Mouse (Mus musculus) neural tube, embryonic 14.5 days (tissue): ENCODE results near the gene AW822073. TPM values are rescaled to one million over a fixed set of nuclear protein-coding genes. Genes with fewer than 3 reads are reported as not detected.

Source experiments
- ATAC-seq: fragments of 200-750 bp; cut with Nextera tagmentation; 2 replicates; pipeline ENCODE4 v1.8.0; 2017; ENCODE audit warnings: low read depth, mild to moderate bottlenecking, moderate TSS enrichment, moderate library complexity
- H3K27ac ChIP-seq: fragments of 300-500 bp; sonication (generic); 2 replicates; pipeline ENCODE4 v1.5.1; 2014; ENCODE audit warnings: low read depth, mild to moderate bottlenecking, control low read depth, low read length, moderate library complexity, mixed read lengths
- H3K27me3 ChIP-seq: fragments of 300-500 bp; sonication (generic); 2 replicates; pipeline ENCODE4 v1.6.1; 2014; ENCODE audit warnings: low read length; ENCODE audit not compliant: control insufficient read depth, insufficient read depth
- H3K36me3 ChIP-seq: fragments of 300-500 bp; sonication (generic); 2 replicates; pipeline ENCODE4 v1.6.1; 2014; ENCODE audit warnings: low read length, mixed read lengths; ENCODE audit not compliant: control insufficient read depth, insufficient read depth
- H3K4me1 ChIP-seq: fragments of 300-500 bp; sonication (generic); 2 replicates; pipeline ENCODE4 v1.6.1; 2014; ENCODE audit warnings: low read length; ENCODE audit not compliant: control insufficient read depth, insufficient read depth
- H3K4me2 ChIP-seq: fragments of 300-500 bp; sonication (generic); 2 replicates; pipeline ENCODE4 v1.6.1; 2014; ENCODE audit warnings: mild to moderate bottlenecking, low read depth, low read length, control low read depth
- H3K4me3 ChIP-seq: fragments of 300-500 bp; sonication (generic); 2 replicates; pipeline ENCODE4 v1.5.1; 2014; ENCODE audit warnings: low read depth, low read length, control low read depth, mixed read lengths
- H3K9ac ChIP-seq: fragments of 300-500 bp; sonication (generic); replicated peaks from 2 replicates; pipeline ENCODE4 v1.6.1; 2014; ENCODE audit warnings: low read depth, mild to moderate bottlenecking, control low read depth, low read length, mixed read lengths
- H3K9me3 ChIP-seq: fragments of 300-500 bp; sonication (generic); 2 replicates; pipeline ENCODE4 v1.6.1; 2016; ENCODE audit warnings: low read length; ENCODE audit not compliant: control insufficient read depth
- WGBS: fragments of 180-500 bp; shearing (Covaris S2); extraction: QIAGEN DNeasy Blood & Tissue Kit; methylation state at CpG from one replicate; pipeline ENCODE4 v1.1.7; 2014; 5-methylcytosine and 5-hydroxymethylcytosine counted together
- polyA plus RNA-seq: library from polyadenylated mRNA; unstranded; fragments of >200 nt; fragmentation: Nextera tagmentation; extraction: Ambion mirVana; gene quantifications from 2 replicates; pipeline ENCODE4 v1.2.1, GENCODE M21; 2014

Gene AW822073
- polyA plus RNA-seq, 1 experiment from 2014 or later = not detected

GRCm38 (mm10) chr10:58211213-58211612, 13.5 kb downstream of the AW822073 start:
- WGBS = 94% methylated on average over 2 of the region's 2 CpGs
- Histone ChIP-seq H3K4me3 (no peak overlapping the region), H3K4me1 (no peaks in the 10 kb centered on the region), H3K9me3 (no peaks in the 10 kb centered on the region), H3K27ac (no peak overlapping the region), H3K9ac (no peak overlapping the region), H3K4me2 (no peak overlapping the region), H3K36me3 (no peaks in the 10 kb centered on the region), H3K27me3 (no peaks in the 10 kb centered on the region)
- ATAC-seq = no peak

DNA sequence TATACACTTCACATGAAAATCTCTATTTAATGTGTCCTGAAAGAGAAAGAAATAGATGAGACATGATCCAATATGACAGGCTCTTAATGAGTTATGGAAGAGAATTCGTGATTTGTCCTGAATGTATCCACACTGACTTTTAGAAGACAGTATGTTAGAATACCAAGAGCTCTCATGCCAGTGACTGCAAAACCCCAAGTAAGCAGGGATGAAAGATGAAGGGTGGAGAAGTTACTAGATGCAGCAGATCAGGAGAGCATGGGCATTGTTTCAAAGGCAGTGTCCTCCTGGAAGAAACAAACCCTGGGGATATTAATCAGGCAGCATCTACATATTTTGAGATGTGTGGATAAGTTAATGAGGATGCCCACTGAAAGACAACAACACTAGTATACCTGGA, 14.2 kb downstream of the AW822073 start:
- H3K36me3 ChIP-seq = no peaks in the 10 kb centered on the region

DNA sequence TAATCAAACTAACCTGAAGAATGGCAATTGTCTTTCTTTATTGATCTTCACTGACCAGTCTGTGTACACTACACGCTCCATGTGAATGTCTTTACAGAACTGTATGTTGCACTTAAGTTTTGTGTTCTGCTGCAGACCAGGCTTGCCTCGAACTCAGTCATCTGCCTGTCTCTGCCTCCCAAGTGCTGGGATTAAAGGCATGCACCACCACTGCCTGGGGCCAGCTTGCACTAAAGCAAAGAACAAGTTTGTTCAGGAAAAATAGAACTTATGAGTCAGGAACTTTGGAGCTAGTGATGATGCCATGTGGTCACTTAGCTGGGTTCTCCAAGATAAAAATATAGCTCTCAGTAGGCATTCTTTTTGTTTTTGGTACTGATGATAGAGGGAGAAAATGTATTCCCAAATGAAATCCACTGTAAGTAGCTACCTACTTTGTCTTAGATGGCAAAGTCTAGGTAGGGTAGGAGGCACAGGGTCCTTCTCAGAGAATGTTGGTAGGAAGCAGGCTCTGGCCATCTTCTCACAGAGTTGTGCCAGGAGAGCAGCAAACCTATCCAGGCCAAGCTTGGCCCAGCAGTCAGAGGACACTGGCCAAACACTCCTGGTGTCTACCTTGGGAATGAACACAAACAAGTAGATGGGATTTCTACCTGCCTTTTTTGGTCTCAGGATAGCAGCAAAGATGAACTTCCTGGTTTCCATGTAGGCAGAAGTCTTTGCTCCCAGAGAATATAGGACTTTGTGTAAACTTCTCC, 14.8 kb downstream of the AW822073 start:
- WGBS = 79% methylated on average over 2 of the region's 2 CpGs
- H3K9ac ChIP-seq = no peak overlapping the region
- no peak overlapping the region for H3K4me3 ChIP-seq
- no peaks in the 10 kb centered on the region for H3K9me3 ChIP-seq
- H3K27ac ChIP-seq = no peak overlapping the region
- H3K4me2 ChIP-seq = no peak overlapping the region
- no peaks in the 10 kb centered on the region for H3K4me1 ChIP-seq
- no peaks in the 10 kb centered on the region for H3K27me3 ChIP-seq
- ATAC-seq = no peak
- H3K36me3 ChIP-seq = no peaks in the 10 kb centered on the region

More for the DNA sequence above, 14.2 kb downstream of the AW822073 start:
- H3K9ac ChIP-seq = no peak overlapping the region
- H3K27ac ChIP-seq = no peak overlapping the region
- H3K4me1 ChIP-seq = no peaks in the 10 kb centered on the region
- no peak overlapping the region for H3K4me2 ChIP-seq
- no peaks in the 10 kb centered on the region for H3K9me3 ChIP-seq
- ATAC-seq = no peak
- WGBS = 74% methylated on average over 1 of the region's 1 CpGs
- H3K4me3 ChIP-seq = no peak overlapping the region
- no peaks in the 10 kb centered on the region for H3K27me3 ChIP-seq

GRCm38 (mm10) chr10:58206639-58207404, 17.9 kb downstream of the AW822073 start:
- no peaks in the 10 kb centered on the region for H3K27me3 ChIP-seq
- H3K4me2 ChIP-seq = no peak overlapping the region
- ATAC-seq = no peak
- H3K4me3 ChIP-seq = no peak overlapping the region
- no peak overlapping the region for H3K9ac ChIP-seq
- H3K36me3 ChIP-seq = no peaks in the 10 kb centered on the region
- 91% methylated on average over 4 of the region's 4 CpGs for WGBS
- no peaks in the 10 kb centered on the region for H3K4me1 ChIP-seq
- no peaks in the 10 kb centered on the region for H3K9me3 ChIP-seq
- no peak overlapping the region for H3K27ac ChIP-seq

- 44% methylated on average over 1 of the region's 1 CpGs for WGBS
- Histone ChIP-seq H3K36me3 (no peaks in the 10 kb centered on the region), H3K27me3 (no peaks in the 10 kb centered on the region), H3K27ac (no peak overlapping the region), H3K4me1 (no peaks in the 10 kb centered on the region), H3K4me2 (no peak overlapping the region), H3K9me3 (no peaks in the 10 kb centered on the region), H3K4me3 (no peak overlapping the region), H3K9ac (no peak overlapping the region)
- ATAC-seq = no peak
Observed at GRCm38 (mm10) chr10:58205986-58206385, 18.7 kb downstream of the AW822073 start.

Other genes with a start within 250 kb of the AW822073 start
- gene Duxf3, start 7.7 kb upstream of the AW822073 start, polyA plus RNA-seq = not detected in 2 replicates
- gene Gm4981, start 11.8 kb upstream of the AW822073 start, polyA plus RNA-seq = not detected in 2 replicates
- gene Gcc2, start 30.6 kb upstream of the AW822073 start, polyA plus RNA-seq = 87.5 and 89.2 TPM in 2 replicates
- 48.3 and 61.6 TPM in 2 replicates for gene Lims1, start 98.5 kb upstream of the AW822073 start, polyA plus RNA-seq
- gene Ranbp2, start 222.0 kb upstream of the AW822073 start, polyA plus RNA-seq = 23.9 and 31.4 TPM in 2 replicates